Mouse (Mus musculus) G1E (cell line): ENCODE results near the gene Synpo2l. TPM values are rescaled to one million over a fixed set of nuclear protein-coding genes. Genes with fewer than 3 reads are reported as not detected.
"Not testable (repeated sequence)": the region's sequence is repeated elsewhere in the genome, so short reads cannot be mapped to it uniquely, and the experiment has no call there.

Experiments used
- ATAC-seq: 2 replicates; pipeline ENCODE4 v1.8.0; 2016; ENCODE audit warnings: mild to moderate bottlenecking; ENCODE audit not compliant: insufficient number of reproducible peaks, poor library complexity, low FRiP score, severe bottlenecking; ENCODE audit errors: extremely low read depth
- DNase-seq: peaks from one replicate; pipeline ENCODE4 v3.0.0; 2012; ENCODE audit warnings: low spot score
- H3K27me3 ChIP-seq: 2 replicates; pipeline ENCODE4 v1.6.1; 2012; ENCODE audit warnings: mild to moderate bottlenecking, low read length, inconsistent platforms; ENCODE audit not compliant: insufficient read depth
- H3K36me3 ChIP-seq: replicated peaks from 2 replicates; pipeline ENCODE3; 2012; ENCODE audit warnings: mild to moderate bottlenecking, inconsistent platforms
- H3K4me1 ChIP-seq: 2 replicates; pipeline ENCODE4 v1.6.1; 2012; ENCODE audit warnings: low read depth, low read length, inconsistent platforms, mixed read lengths; ENCODE audit not compliant: insufficient read depth
- H3K4me3 ChIP-seq: 2 replicates; pipeline ENCODE4 v1.5.1; 2012; ENCODE audit warnings: low read depth, mild to moderate bottlenecking, inconsistent platforms, low read length, moderate library complexity, mixed read lengths
- H3K9me3 ChIP-seq: replicated peaks from 2 replicates; pipeline ENCODE4 v1.6.1; 2012; ENCODE audit warnings: inconsistent platforms
- CTCF ChIP-seq: IDR thresholded peaks from 2 replicates; pipeline ENCODE4 v1.5.1; 2012; ENCODE audit warnings: low read depth, low read length, inconsistent platforms, mixed read lengths
- GATA1 ChIP-seq: IDR thresholded peaks from 2 replicates; pipeline ENCODE4 v1.6.1; 2012; ENCODE audit warnings: borderline replicate concordance, low read length, inconsistent platforms, mixed read lengths
- GATA2 ChIP-seq: IDR thresholded peaks from 2 replicates; pipeline ENCODE4 v1.6.1; 2012; ENCODE audit warnings: low read depth, low read length, inconsistent platforms, borderline replicate concordance
- POLR2AphosphoS5 ChIP-seq: IDR thresholded peaks from 2 replicates; pipeline ENCODE4 v1.6.1; 2012; ENCODE audit warnings: low read depth, low read length, inconsistent platforms; ENCODE audit not compliant: insufficient replicate concordance
- TAL1 ChIP-seq: conservative IDR thresholded peaks from 2 replicates; pipeline ENCODE4 v1.6.1; 2012; ENCODE audit warnings: low read depth, low read length, inconsistent platforms, mixed read lengths
- polyA plus RNA-seq: library from polyadenylated mRNA; stranded (reverse); fragments of >175 nt; gene quantifications from 2 replicates; pipeline ENCODE4 v1.2.3, GENCODE M21; 2012
- total RNA-seq, 2 experiments: library from RNA; stranded (forward) in 1 of 2; stranded (reverse) in 1 of 2; fragments of 200-1000 nt in 1 of 2; fragments of >200 nt in 1 of 2; fragmentation: Nextera tagmentation in 1 of 2; gene quantifications; 2 replicates each; pipeline ENCODE4 v1.2.3; 2014 to 2017

The Synpo2l gene
- total and polyA plus RNA-seq, 3 experiments = 0.04 to 0.23 (median 0.11) TPM

DNA sequence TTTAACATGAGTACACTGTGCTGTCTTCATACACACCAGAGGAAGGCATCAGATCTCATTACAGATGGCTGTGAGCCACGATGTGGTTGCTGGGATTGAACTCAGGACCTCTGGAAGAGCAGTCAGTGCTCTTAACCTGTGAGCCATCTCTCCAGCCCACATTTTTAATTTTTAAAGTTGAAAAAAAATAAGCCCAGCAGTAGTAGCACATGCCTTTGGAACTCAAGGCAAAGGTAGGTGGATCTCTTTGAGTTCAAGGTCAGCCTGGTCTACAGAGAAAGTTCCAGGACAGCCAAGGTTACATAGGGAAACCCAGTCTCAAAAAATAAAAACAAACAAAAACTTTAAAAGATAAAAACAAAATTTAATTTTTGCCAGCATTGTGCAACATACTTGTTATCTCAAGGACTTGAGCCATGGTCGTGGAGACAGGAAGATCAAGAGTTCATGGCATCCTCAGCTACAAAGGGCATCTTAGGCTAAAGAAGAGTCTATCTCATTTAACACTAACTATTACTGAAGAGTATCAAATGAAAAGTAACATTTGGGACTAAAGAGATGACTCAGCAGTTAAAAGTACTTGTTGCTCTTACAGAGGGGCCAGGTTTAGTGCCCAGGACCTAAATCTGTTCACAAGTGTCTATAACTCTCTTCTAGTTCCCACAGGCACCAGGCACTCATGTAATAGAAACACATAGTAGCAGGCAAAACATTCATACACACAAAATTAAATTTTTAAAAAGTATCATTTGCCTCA, 30.2 kb downstream of the Synpo2l start:
- Histone ChIP-seq H3K4me3 (no peak overlapping the region), H3K27me3 (no peaks in the 10 kb centered on the region), H3K9me3 (no peaks in the 10 kb centered on the region), H3K36me3 (peaks cover 8% of the 10 kb centered on the region), H3K4me1 (peaks cover 24% of the 10 kb centered on the region)
- TF ChIP-seq CTCF (no peak), GATA2 (no peak), POLR2AphosphoS5 (no peak), GATA1 (no peak), TAL1 (no peak)
- DNase-seq = no peak
- no peak for ATAC-seq

DNA sequence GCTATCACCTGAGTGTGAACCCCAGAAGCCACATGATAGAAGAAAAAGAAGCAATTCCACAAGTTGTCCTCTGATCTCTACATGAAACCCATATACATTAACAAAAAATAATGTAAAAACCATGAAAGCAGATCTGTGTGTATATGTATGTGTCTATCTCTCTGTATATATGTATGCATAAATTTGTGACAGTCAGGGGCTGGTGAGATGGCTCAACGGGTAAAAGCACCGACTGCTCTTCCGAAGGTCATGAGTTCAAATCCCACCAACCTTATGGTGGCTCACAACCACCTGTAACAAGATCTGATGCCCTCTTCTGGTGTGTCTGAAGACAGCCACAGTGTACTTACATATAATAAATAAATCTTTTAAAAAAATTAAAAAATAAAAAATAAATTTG, 31.2 kb downstream of the Synpo2l start:
- not testable (repeated sequence) for H3K36me3 ChIP-seq, H3K27me3 ChIP-seq, H3K9me3 ChIP-seq, H3K4me3 ChIP-seq, ATAC-seq, DNase-seq
- peaks cover 18% of the 10 kb centered on the region for H3K4me1 ChIP-seq

DNA sequence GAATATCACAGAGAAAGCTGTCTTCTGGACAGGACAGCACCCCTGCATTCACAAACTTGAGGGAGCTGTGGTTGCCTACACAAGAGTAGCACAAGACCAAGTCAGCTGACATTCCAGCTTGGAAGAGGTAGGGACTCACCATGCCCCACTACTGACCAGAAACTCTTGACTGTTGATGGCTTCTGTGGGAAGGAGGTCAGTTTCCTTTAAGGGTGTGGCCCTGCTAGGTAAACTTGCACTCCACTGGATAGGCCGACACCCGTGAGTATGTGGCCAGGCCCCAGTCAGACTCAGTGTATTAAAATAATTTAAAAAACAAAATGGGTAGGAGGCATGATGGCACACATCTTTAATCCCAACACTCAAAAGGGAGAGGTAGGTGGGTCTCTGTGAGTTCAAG, 32.6 kb downstream of the Synpo2l start:
- no peak for DNase-seq
- Histone ChIP-seq H3K9me3 (no peaks in the 10 kb centered on the region), H3K36me3 (no peaks in the 10 kb centered on the region), H3K4me1 (peaks cover 15% of the 10 kb centered on the region), H3K27me3 (no peaks in the 10 kb centered on the region), H3K4me3 (no peak overlapping the region)
- TF ChIP-seq POLR2AphosphoS5 (no peak), GATA2 (no peak), CTCF (no peak), GATA1 (no peak), TAL1 (no peak)
- ATAC-seq = no peak

DNA sequence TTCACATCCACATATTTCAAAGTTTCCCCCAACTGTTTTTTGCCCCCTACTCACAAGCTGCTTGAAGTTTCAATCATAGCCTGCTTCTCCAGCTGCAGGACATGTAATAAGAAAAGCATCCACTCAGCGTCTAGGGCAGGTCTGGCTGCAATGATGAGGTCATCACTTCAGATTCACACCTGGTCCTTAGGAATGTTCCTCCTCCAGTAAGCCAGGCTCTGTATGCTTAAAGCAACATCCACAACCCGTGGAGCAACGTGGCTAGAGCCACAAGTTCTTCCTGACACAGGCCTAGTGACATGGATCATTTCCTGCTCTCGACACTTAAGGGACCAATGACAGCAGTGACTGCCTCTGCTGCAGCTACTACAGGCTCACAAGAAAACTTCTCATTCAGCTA, 36.9 kb downstream of the Synpo2l start:
- Histone ChIP-seq H3K9me3 (no peaks in the 10 kb centered on the region), H3K4me3 (no peak overlapping the region), H3K27me3 (no peaks in the 10 kb centered on the region), H3K36me3 (no peaks in the 10 kb centered on the region), H3K4me1 (peaks cover 6% of the 10 kb centered on the region)
- TF ChIP-seq CTCF = no peak
- TF ChIP-seq POLR2AphosphoS5 = no peak
- TF ChIP-seq GATA2 = no peak
- TF ChIP-seq GATA1 = no peak
- no peak for TF ChIP-seq TAL1
- no peak for DNase-seq
- no peak for ATAC-seq

DNA sequence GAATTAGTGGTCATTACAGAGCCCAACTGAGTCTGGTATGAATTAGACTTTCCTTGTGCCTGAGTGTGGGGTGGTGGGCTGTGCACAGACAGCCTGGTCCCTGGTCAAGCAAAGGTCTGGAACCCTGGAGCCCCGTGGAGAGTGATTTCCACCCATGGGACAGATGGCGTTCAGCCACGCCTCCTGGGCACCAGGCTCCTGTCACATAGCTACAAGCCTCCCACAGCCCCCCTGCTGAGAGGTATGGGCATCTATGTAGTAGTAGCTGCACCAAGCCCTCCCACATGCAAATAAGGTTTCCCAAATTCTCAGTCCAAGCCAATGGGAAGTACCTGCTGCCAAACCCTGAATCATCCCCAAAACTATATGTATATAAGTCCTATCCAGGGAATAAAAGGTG, 41.2 kb downstream of the Synpo2l start:
- ATAC-seq (no peak), DNase-seq (no peak)
- no peaks in the 10 kb centered on the region for H3K36me3 ChIP-seq
- H3K4me3 ChIP-seq = no peak overlapping the region
- H3K9me3 ChIP-seq = no peaks in the 10 kb centered on the region
- H3K4me1 ChIP-seq = no peaks in the 10 kb centered on the region; the same call in 1 of the 2 replicates
- H3K27me3 ChIP-seq = no peaks in the 10 kb centered on the region
- TF ChIP-seq GATA2 = no peak
- no peak for TF ChIP-seq POLR2AphosphoS5
- TF ChIP-seq CTCF = no peak
- no peak for TF ChIP-seq TAL1
- TF ChIP-seq GATA1 = no peak

DNA sequence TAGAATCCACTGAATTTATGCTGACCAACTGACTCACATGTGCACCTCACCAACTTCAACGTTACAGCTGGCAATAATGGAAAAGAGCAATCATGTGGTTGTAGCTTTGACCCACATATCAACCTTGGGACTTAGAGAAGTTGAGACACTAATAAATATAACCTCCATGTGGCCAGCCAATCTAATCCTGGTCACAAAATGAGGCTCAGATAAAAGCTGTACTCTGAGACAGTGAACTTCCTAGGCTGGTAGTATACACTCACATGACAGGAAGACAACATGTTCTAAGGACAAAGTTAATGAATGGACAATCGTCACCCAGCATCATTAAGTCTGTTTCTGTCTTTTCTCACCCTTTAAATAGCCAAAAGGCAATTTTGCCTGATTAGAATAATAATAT, 41.7 kb downstream of the Synpo2l start:
- Histone ChIP-seq H3K4me1 (no peaks in the 10 kb centered on the region; the same call in 1 of the 2 replicates), H3K27me3 (no peaks in the 10 kb centered on the region), H3K36me3 (no peaks in the 10 kb centered on the region), H3K9me3 (no peaks in the 10 kb centered on the region), H3K4me3 (no peak overlapping the region)
- DNase-seq (no peak), ATAC-seq (no peak)
- TF ChIP-seq POLR2AphosphoS5 = no peak
- no peak for TF ChIP-seq TAL1
- TF ChIP-seq GATA1 = no peak
- no peak for TF ChIP-seq CTCF

DNA sequence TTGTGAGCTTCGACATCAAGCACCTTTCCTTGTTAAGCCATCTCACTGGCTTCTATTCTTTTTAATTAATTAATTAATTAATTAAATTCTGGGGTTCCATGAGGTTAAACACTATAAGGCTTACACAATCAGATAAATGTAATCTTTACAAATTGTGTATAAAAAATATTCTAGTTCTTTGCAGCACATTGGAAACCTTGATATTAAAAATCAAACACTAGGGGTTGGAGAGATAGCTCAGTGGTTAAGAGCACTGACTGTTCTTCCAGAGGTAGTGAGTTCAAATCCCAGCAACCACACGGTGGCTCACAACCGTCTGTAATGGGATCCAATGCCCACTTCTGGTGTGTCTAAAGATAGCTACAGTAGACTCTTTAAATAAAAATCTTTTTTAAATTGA, 45.2 kb downstream of the Synpo2l start:
- H3K4me1 ChIP-seq = no peaks in the 10 kb centered on the region; the same call in 1 of the 2 replicates
- H3K4me3 ChIP-seq = no peak overlapping the region
- H3K36me3 ChIP-seq = no peaks in the 10 kb centered on the region
- H3K27me3 ChIP-seq = no peaks in the 10 kb centered on the region
- H3K9me3 ChIP-seq = no peaks in the 10 kb centered on the region
- DNase-seq = no peak
- TF ChIP-seq GATA2 (no peak), GATA1 (no peak), POLR2AphosphoS5 (no peak), TAL1 (no peak), CTCF (no peak)
- no peak for ATAC-seq
